Mouse (Mus musculus): ENCODE data around the gene Aldh18a1.

Aldh18a1 gene

GRCm38 (mm10) chr19:40526367-40527014 is 61.8 kb downstream of the Aldh18a1 start:
- DNase-seq (ENCODE audit: low spot score) = no peak

DNA sequence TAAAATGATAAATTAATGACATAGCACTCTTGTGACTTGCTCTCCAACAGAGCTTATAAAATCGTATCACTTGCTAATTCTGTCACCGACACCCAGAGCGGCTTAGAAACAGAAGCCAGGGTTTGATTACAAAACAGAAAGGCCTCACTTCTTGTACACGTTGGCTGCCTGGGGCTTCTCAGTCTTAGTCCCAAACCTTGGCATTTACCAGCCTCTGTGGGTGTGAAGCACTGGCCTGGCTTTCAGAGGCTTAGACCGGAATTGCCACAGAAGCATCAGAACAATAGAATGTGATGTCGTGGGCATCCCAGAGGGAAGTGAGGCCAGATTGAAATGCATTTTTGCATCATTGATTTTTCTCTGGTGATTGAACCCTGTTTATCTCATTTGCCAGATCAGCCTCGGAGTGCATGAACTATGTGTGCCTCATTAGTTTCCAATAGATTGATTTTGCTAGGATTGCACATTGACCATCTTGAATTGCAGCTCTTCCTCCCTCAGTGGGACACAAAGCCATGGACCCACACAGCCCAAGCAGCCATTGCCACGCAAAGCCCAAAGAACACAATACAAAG is 64.7 kb downstream of the Aldh18a1 start:
- DNase-seq (ENCODE audit: low spot score) = no peak

- DNase-seq (ENCODE audit: low spot score) = no peak
Measured at GRCm38 (mm10) chr19:40520403-40520802, 67.9 kb downstream of the Aldh18a1 start.

GRCm38 (mm10) chr19:40518706-40519105 is 69.6 kb downstream of the Aldh18a1 start:
- DNase-seq (ENCODE audit: low spot score) = no peak

- no peak for DNase-seq (ENCODE audit: low spot score)
Measured at GRCm38 (mm10) chr19:40515596-40515995, 72.7 kb downstream of the Aldh18a1 start.

DNA sequence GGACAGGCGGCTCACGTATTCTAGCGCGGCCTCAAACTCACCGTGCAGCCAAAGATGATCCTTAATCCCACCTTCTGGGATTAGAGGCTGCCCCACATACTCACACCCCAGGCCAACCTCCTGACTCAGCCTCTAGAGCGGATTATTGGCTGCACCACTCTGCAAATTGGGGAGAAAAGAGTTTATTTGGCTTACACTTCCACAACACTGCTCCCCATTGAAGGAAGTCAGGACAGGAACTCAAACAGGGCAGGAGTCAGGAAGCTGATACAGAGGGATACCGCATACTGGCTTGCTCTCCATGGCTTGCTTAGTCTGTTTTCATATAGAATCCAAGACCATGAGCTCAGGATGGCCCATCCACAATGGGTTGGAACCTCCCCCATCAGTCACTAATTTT is 73.9 kb downstream of the Aldh18a1 start:
- DNase-seq (ENCODE audit: low spot score) = no peak

- peak; percentile 97 for DNase-seq (ENCODE audit: low spot score)
Measured at GRCm38 (mm10) chr19:40513632-40514078, 74.6 kb downstream of the Aldh18a1 start, which contains the start of gene Sorbs1. Gene Sorbs1 (minus strand): TSS chr19:40513779.

DNA sequence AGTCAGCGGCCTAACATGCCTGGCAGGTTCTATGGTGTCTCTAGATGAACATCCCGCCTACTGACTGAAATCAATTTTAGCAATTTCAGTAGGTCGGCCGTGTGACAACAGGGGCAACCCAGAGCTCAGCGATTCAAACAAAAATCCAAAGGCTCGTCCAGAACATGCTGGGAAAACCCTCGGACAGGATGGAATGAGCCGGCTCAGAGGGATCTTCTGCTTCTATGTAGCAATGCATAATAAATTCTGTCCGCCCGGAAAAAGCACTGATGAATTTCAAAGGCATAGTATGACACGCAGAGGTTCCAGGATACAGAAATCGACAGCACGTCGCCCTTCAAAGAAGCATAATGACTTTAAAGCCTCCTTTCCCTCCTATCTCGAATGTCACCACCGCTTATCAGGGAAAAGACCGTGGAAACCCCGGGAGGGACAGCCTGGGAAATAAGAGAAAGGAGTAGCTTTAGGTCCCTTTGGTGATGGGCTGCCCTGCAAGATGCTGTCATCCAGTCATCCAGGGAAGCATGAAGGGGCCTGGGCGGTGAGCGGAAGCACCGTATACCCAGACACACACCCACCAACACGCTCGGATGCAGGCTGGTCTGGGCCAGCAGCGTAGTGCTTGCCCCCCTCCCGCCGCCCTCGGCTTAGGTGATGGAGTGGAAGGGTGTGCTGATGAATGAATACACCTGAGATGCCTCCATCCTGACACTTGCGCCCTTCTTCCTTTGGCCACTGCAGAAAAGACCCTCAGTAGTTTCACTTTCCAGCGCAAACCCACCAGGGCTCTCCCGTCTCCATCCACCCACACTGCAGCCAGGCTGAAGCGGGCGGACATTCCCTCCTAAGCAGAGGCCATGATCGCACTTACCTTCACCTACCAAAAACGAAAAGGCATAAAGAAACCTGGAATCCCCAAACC is 75.5 kb downstream of the Aldh18a1 start:
- DNase-seq (ENCODE audit: low spot score) = no peak

DNA sequence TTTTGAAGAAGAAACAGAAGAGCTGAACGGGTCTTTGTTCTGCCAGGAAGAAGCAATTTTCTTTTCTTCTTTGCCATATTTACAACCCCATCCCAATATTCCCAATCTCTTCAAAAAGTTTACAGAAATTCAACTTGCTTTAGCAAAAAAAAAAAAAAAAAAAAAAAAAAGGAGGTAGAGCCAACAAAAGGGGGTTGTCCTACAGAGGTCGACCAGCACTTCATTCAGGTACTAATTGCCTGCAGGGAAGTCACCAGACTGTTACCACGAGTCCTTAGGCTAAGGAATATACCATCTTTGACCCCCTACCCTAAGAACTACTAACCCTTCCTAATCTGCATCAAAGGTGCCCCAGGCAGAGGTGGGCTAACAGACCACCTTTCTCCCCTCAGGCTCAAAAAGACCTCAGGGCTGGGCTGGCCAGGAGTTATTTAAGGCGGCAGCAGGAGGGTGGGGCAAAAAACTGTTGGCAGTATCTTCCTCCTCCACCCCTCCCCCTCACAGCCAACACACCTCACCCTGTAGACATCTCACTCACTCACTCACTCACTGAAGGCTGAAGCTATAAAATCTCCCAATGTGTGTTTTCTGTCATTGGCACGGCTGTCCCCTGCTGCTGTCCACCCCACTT is 76.5 kb downstream of the Aldh18a1 start:
- DNase-seq (ENCODE audit: low spot score) = no peak

GRCm38 (mm10) chr19:40511100-40511439 is 77.2 kb downstream of the Aldh18a1 start:
- no peak for DNase-seq (ENCODE audit: low spot score)

GRCm38 (mm10) chr19:40510387-40511099 is 77.7 kb downstream of the Aldh18a1 start:
- peak; percentile 34 for DNase-seq (ENCODE audit: low spot score)

- DNase-seq (ENCODE audit: low spot score) = no peak
Measured at GRCm38 (mm10) chr19:40509274-40509673, 79.0 kb downstream of the Aldh18a1 start.

DNA sequence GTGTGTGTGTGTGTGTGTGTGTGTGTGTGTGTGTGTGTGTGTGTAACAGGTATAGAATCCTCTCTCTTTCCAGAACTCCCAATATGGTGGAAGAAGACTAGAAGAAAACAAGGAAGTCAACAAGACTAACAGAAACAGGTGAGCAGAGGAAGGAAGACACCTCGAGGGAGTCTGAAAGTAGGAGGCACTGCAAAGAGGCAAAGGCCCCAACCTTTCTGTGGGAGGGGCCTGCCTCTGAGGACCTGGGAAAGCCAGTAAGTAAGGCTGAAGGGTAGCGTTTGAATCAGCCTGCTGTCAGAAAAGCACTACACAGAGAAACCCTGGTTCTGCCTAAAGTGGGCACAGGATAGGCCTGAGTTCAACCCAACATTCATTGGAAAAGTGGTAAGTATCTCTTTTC is 79.4 kb downstream of the Aldh18a1 start:
- DNase-seq (ENCODE audit: low spot score) = no peak

DNA sequence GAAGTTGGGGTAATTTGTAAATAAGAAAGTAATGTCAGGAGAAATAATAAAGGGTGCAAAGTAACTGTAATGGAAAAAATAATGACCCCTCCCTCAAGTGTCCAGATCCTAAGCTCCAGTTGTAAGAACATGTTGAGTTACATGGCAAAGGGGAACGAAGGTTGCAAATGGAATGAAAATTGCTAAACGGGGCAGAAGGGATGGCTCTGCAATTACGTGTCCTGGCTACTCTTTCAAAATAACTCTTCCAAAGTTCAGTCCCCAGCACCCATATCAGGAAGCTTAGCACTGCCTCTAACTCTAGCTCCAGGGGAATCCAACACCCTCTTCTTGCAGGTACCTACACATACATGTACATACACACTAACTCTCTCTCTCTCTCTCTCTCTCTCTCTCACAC is 81.3 kb downstream of the Aldh18a1 start:
- DNase-seq (ENCODE audit: low spot score) = no peak

DNA sequence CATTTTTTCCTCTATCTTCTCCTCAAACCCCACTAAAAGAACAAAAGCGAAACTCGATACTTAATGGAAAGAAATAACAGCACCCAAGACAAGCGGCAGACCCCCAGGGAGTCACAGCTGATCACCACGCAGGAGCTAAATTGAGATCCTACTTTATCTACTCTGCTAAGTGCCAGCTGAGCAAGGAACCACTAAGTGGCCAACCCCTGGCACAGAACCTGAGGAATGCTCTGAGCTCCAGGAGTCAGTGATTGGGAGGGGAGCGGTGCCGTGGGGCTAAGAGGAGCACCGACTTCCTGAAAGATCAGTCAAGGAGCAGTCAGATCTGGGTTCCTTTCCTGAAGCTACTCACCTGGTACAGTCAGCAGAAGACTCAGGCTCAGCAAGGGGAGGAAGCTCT is 83.9 kb downstream of the Aldh18a1 start:
- no peak for DNase-seq (ENCODE audit: low spot score)
